11 mouse cellular contexts compared by ENCODE assay signal in the genomic region with DNA sequence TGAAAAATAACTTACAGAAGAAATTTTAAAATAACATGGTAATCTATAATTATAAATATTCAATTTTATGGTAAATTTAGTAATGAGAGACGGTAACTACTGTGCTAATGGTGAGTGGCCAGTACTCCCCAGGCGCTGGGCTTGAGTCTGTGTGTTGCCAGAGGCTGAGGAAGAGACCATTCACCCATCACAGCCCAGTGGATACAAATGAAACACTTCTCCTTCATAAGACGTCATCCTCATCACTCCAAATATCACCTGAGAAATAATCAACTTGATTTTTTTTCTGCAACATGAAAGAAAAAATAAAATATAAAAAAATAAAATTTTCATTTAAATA.
A peak's percentile ranks its signal among the peaks of the same experiment; 100 is the strongest.
DNase-seq lines count a peak whose midpoint lies in the region; ATAC-seq lines count a peak whose summit lies in the region.
"Had no signal": no experiment of that assay in that cellular context is flagged by ENCODE, and none has a peak within 500 bp of the region (broad histone marks: within the 10 kb centered on the region; RNA-seq: fewer than 3 reads in every experiment).

No protein-coding gene starts in this region.

- DNase-seq in forebrain, embryonic 10.5 days (ENCODE audit: extremely low spot score, low spot score): no peak
- DNase-seq in midbrain, embryonic 14.5 days: no peak
- no peak for DNase-seq in kidney, adult 18-20 months
- DNase-seq in T-cell, adult 2 months (ENCODE audit: low spot score): no peak
- DNase-seq: gastrocnemius, postnatal 25 days had no signal

- 84% methylated on average over 3 of the region's 3 CpGs for WGBS in forebrain, embryonic 12.5 days
- WGBS in forebrain, embryonic 10.5 days: 84% methylated on average over 3 of the region's 3 CpGs
- 78% methylated on average over 3 of the region's 3 CpGs for WGBS in midbrain, embryonic 12.5 days
- 77% methylated on average over 3 of the region's 3 CpGs for WGBS in midbrain, embryonic 14.5 days
- WGBS in forebrain, embryonic 16.5 days: 82% methylated on average over 3 of the region's 3 CpGs
- WGBS in neural tube, embryonic 14.5 days: 77% methylated on average over 3 of the region's 3 CpGs

- no peak overlapping the region for H3K27ac ChIP-seq in forebrain, embryonic 12.5 days
- no peak overlapping the region for H3K27ac ChIP-seq in forebrain, embryonic 10.5 days
- H3K27ac ChIP-seq in midbrain, embryonic 12.5 days (replicated peaks): no peak overlapping the region
- H3K27ac ChIP-seq in midbrain, embryonic 14.5 days (replicated peaks; ENCODE audit: low read depth, low read length): no peak overlapping the region
- no peak overlapping the region for H3K27ac ChIP-seq in forebrain, embryonic 16.5 days (ENCODE audit: low read length)
- no peak overlapping the region for H3K27ac ChIP-seq in neural tube, embryonic 14.5 days (ENCODE audit: low read depth, low read length)
- H3K27ac ChIP-seq: embryonic facial prominence, embryonic 15.5 days; kidney, postnatal 0 days had no signal

- H3K4me2 ChIP-seq in forebrain, embryonic 12.5 days: no peak overlapping the region
- no peak overlapping the region for H3K4me2 ChIP-seq in midbrain, embryonic 12.5 days (replicated peaks)
- H3K4me2 ChIP-seq in midbrain, embryonic 14.5 days (ENCODE audit: low read length): no peak overlapping the region
- no peak overlapping the region for H3K4me2 ChIP-seq in forebrain, embryonic 16.5 days (ENCODE audit: low read length)
- H3K4me2 ChIP-seq in neural tube, embryonic 14.5 days (ENCODE audit: low read depth, low read length): no peak overlapping the region
- H3K4me2 ChIP-seq: embryonic facial prominence, embryonic 15.5 days had no signal

- peak; percentile 67; the same call in 1 of the 2 replicates for ATAC-seq in forebrain, embryonic 12.5 days (ENCODE audit: low FRiP score)
- ATAC-seq in midbrain, embryonic 12.5 days (ENCODE audit: low FRiP score, low read depth): peak; percentile 74
- no peak for ATAC-seq in midbrain, embryonic 14.5 days (ENCODE audit: low FRiP score, low TSS enrichment)
- peak; percentile 37 for ATAC-seq in forebrain, embryonic 16.5 days
- 0 out of 2 replicates have a peak, but pooled peaks have one; percentile 44 for ATAC-seq in neural tube, embryonic 14.5 days (ENCODE audit: low read depth)

- H3K4me3 ChIP-seq in forebrain, embryonic 12.5 days (replicated peaks): no peak overlapping the region
- H3K4me3 ChIP-seq in forebrain, embryonic 10.5 days: no peak overlapping the region
- H3K4me3 ChIP-seq in midbrain, embryonic 12.5 days: no peak overlapping the region
- H3K4me3 ChIP-seq in midbrain, embryonic 14.5 days (replicated peaks; ENCODE audit: low read depth, low read length): no peak overlapping the region
- H3K4me3 ChIP-seq in forebrain, embryonic 16.5 days (replicated peaks; ENCODE audit: low read length): no peak overlapping the region
- no peak overlapping the region for H3K4me3 ChIP-seq in neural tube, embryonic 14.5 days (ENCODE audit: low read depth, low read length)
- H3K4me3 ChIP-seq: embryonic facial prominence, embryonic 15.5 days had no signal

- H3K27me3 ChIP-seq in forebrain, embryonic 12.5 days: no peaks in the 10 kb centered on the region
- H3K27me3 ChIP-seq in forebrain, embryonic 10.5 days (ENCODE audit: poor library complexity, severe bottlenecking): no peaks in the 10 kb centered on the region
- H3K27me3 ChIP-seq in midbrain, embryonic 12.5 days: no peaks in the 10 kb centered on the region
- no peaks in the 10 kb centered on the region for H3K27me3 ChIP-seq in midbrain, embryonic 14.5 days (ENCODE audit: control insufficient read depth, insufficient read depth, low read length)
- no peaks in the 10 kb centered on the region for H3K27me3 ChIP-seq in forebrain, embryonic 16.5 days (replicated peaks; ENCODE audit: control insufficient read depth, insufficient read depth, low read length)
- H3K27me3 ChIP-seq in neural tube, embryonic 14.5 days (ENCODE audit: control insufficient read depth, insufficient read depth, low read length): no peaks in the 10 kb centered on the region
- H3K27me3 ChIP-seq: embryonic facial prominence, embryonic 15.5 days had no signal

- H3K9me3 ChIP-seq in forebrain, embryonic 12.5 days: no peaks in the 10 kb centered on the region
- no peaks in the 10 kb centered on the region for H3K9me3 ChIP-seq in forebrain, embryonic 10.5 days
- no peaks in the 10 kb centered on the region for H3K9me3 ChIP-seq in midbrain, embryonic 12.5 days
- H3K9me3 ChIP-seq in midbrain, embryonic 14.5 days (ENCODE audit: control insufficient read depth, low read length): no peaks in the 10 kb centered on the region
- no peaks in the 10 kb centered on the region for H3K9me3 ChIP-seq in forebrain, embryonic 16.5 days (ENCODE audit: control insufficient read depth, low read length)
- no peaks in the 10 kb centered on the region for H3K9me3 ChIP-seq in neural tube, embryonic 14.5 days (ENCODE audit: control insufficient read depth, low read length)
- H3K9me3 ChIP-seq: embryonic facial prominence, embryonic 15.5 days had no signal

- peaks cover 13% of the 10 kb centered on the region for H3K4me1 ChIP-seq in forebrain, embryonic 12.5 days
- H3K4me1 ChIP-seq in forebrain, embryonic 10.5 days: peaks cover 12% of the 10 kb centered on the region
- H3K4me1 ChIP-seq in midbrain, embryonic 12.5 days: peaks cover 13% of the 10 kb centered on the region
- peaks cover 12% of the 10 kb centered on the region for H3K4me1 ChIP-seq in midbrain, embryonic 14.5 days (ENCODE audit: control insufficient read depth, insufficient read depth, low read length)
- peaks cover 22% of the 10 kb centered on the region for H3K4me1 ChIP-seq in forebrain, embryonic 16.5 days (replicated peaks; ENCODE audit: control insufficient read depth, insufficient read depth, low read length)
- H3K4me1 ChIP-seq in neural tube, embryonic 14.5 days (ENCODE audit: control insufficient read depth, insufficient read depth, low read length): peaks cover 4% of the 10 kb centered on the region; the same call in 1 of the 2 replicates

- H3K9ac ChIP-seq in forebrain, embryonic 12.5 days: no peak overlapping the region
- H3K9ac ChIP-seq in midbrain, embryonic 12.5 days (replicated peaks): no peak overlapping the region
- no peak overlapping the region for H3K9ac ChIP-seq in midbrain, embryonic 14.5 days (replicated peaks; ENCODE audit: low read length)
- no peak overlapping the region for H3K9ac ChIP-seq in forebrain, embryonic 16.5 days (replicated peaks; ENCODE audit: low read depth, low read length)
- H3K9ac ChIP-seq in neural tube, embryonic 14.5 days (replicated peaks; ENCODE audit: low read depth, low read length): no peak overlapping the region
- H3K9ac ChIP-seq: embryonic facial prominence, embryonic 15.5 days had no signal

- H3K36me3 ChIP-seq in forebrain, embryonic 12.5 days (replicated peaks): no peaks in the 10 kb centered on the region
- H3K36me3 ChIP-seq in forebrain, embryonic 10.5 days (replicated peaks): no peaks in the 10 kb centered on the region
- no peaks in the 10 kb centered on the region for H3K36me3 ChIP-seq in midbrain, embryonic 12.5 days
- H3K36me3 ChIP-seq in midbrain, embryonic 14.5 days (ENCODE audit: control insufficient read depth, insufficient read depth, low read length): no peaks in the 10 kb centered on the region
- H3K36me3 ChIP-seq in forebrain, embryonic 16.5 days (ENCODE audit: control insufficient read depth, insufficient read depth): no peaks in the 10 kb centered on the region
- H3K36me3 ChIP-seq in neural tube, embryonic 14.5 days (ENCODE audit: control insufficient read depth, insufficient read depth, low read length): no peaks in the 10 kb centered on the region
- H3K36me3 ChIP-seq: embryonic facial prominence, embryonic 15.5 days had no signal
